Mouse (Mus musculus): ENCODE measurements around the gene Gtpbp4.
"Not testable (repeated sequence)": the region's sequence is repeated elsewhere in the genome, so short reads cannot be mapped to it uniquely, and the experiment has no call there.

Gtpbp4 gene

DNA sequence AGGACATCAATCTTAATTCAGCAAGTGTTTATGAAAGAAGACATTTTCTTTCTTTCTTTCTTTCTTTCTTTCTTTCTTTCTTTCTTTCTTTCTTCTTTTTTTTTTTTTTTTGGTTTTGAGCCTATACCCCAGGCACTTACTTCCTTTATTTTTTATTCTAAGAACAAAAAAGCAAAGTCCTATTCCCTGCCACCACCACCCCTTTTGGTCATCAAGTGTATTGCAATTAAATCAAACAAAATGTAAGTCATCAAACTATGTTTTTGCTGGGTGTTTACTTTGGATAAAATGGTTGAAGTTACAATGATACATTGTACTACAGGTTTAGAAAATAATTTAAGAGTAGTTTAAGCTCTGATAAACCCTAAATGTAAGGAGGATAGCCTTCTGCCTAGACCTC, 23.5 kb downstream of the Gtpbp4 start:
- DNase-seq (ENCODE audit: low spot score): no peak

DNA sequence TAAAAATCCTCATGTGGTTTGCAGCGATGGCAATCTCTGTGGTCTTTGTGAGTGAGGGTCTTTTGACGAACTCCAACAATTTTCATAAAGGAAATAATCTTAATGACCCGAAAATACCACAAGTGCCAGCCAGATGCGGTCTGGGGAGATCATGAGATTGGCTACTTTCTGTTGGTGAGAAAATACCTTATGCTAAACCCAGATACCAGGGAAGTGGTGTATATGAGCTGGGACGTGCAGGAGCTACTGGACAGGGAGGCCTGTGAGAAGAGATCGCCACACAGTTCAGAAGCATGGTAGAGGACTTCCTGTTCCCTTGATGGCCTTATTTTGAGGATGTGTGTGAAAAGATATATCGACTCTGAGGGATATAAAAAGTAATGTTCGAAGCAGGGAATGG, 28.1 kb downstream of the Gtpbp4 start:
- DNase-seq (ENCODE audit: low spot score): no peak

DNA sequence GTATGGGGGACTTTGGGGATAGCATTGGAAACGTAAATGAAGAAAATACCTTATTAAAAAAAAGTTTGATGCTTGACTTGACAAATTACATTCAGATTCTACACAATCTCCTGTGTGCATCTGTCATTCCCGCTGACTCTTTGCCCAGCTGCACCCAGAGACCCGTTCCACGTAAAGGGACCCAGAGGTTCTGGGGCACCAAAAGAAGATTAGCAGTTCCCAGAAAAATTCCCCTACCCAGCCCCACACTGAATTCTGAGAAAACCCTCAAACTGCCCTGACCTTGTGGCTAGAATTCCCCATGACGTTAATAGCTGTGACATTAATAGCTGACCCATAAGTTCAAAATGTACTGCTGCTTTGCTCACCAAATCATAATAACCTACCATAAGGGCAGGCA, 30.7 kb downstream of the Gtpbp4 start:
- no peak for DNase-seq (ENCODE audit: low spot score)

DNA sequence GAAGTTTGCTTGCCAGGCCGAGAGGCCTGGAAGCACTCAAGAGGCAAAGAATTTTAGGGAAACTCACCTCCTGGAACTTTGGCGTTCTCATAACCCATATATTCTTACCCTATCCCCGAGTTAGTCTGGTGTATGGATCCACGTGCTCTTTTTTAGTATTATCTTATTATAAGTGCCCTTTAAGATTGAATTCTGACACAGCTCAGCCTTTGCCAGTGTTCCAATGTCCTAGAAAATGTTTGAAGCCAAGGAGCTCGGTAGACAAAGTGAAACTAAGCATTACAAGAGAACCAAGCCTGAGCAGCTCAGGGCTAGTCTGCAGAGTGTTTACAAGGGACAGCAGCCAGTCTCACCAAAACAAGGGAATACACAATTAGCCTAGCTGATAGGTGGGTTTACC, 33.6 kb downstream of the Gtpbp4 start:
- DNase-seq (ENCODE audit: low spot score): not testable (repeated sequence)

DNA sequence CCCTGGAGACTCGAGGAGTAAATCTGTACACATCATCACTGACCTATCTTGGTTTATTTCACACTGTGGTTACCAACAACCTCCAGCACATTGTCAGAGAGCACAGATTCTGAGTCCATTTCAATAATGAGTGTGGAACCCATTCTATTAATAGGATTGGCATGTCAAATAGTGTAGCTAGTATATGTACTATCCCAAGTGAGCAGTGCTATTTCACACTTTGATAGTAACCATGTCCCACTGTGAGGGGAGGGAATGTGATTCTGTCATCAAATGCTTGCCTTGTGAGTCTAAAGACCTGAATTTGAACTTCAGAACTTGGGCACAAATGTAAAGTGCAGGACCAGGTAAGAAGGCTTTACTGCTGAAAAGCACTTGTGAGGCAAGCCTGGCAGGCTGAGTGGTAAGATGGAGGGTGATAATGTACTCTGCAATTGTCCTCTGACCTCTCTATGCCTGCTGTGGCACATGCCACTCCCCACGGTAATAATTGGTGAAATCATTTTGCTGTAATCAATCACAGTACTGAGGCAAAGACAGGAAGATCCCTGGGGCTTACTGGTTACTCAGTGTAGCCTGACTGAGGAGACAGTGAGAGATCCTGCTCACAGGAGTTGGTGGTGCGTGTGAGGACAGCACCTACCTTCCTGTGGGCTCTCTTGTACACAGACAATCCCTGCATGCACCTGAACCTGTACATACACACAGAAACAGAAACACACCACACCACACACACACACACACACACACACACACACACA, 34.6 kb downstream of the Gtpbp4 start:
- DNase-seq (ENCODE audit: low spot score): not testable (repeated sequence)

DNA sequence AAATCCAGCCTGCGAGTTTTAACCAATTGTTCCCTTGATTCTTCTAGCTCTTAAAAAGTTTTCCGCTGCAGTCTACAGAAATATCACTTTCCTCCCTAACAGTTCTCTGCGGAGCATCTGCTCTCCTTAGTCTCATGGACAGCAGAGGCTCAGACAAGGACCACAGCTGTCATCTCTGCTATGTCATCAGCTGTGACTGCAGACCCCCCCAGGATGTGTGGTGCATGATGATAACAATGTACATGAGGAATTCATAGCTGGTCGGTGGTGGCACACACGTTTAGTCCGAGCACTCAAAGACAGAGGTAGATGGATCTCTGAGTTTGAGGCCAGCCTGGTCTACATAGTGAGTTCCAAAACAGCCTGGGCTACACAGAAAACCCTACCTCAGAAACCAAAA, 36.3 kb downstream of the Gtpbp4 start:
- not testable (repeated sequence) for DNase-seq (ENCODE audit: low spot score)

DNA sequence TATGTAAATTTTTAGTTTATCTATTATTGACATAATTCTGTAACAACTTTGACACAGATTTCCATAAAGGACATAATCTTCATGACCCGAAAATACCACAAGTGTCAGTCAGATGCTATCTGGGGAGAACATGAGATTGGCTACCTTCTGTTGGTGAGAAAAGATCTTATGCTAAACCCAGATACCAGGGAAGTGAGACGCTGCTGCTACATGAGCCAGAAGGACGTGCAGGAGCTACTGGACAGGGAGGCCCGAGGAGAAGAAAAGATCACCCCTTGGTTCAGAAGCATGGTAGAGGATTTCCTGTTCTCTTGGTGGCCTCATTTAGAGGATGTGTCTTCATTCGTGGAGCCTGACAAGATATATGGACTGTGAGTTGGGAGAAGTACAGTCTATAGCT, 36.8 kb downstream of the Gtpbp4 start:
- DNase-seq (ENCODE audit: low spot score): not testable (repeated sequence)

DNA sequence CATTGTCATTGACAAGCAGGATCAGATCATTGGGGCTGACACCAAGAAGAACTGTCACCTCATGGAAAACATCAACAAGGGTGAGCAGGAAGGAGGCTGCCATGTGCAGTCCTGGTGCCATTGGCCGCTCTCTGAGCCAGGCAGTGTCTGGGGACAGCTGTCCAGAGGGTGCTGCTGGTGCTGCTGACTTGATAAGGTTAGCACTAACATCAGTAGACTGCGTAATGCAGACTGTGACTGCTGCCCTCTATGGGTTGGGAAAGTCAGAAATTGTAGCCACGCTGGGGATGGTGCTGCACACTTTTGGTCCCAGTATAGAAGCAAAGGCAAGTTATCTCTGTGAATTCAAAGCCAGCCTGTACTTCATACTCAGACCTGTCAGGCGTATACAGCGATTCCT, 39.0 kb downstream of the Gtpbp4 start:
- DNase-seq (ENCODE audit: low spot score): not testable (repeated sequence)

DNA sequence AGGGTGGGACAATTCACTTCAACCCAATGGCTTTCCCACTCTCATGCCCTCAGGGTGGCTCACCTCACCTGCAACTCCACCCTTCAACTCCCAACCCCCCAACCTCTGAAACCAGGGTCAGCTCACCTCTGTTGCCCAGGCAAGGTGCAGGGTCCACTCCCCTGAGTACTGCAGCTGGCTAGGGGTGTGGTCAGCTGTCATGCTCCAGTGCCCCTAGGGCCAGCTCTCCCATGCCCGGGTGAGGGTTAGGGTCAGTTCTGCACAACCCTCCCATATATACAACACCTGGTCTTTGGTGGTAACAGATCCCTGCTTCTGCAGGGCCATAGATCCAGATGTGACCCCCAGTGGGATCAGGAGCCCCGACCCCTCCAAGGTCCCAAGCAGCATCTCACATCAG, 40.8 kb downstream of the Gtpbp4 start:
- DNase-seq (ENCODE audit: low spot score): not testable (repeated sequence)

DNA sequence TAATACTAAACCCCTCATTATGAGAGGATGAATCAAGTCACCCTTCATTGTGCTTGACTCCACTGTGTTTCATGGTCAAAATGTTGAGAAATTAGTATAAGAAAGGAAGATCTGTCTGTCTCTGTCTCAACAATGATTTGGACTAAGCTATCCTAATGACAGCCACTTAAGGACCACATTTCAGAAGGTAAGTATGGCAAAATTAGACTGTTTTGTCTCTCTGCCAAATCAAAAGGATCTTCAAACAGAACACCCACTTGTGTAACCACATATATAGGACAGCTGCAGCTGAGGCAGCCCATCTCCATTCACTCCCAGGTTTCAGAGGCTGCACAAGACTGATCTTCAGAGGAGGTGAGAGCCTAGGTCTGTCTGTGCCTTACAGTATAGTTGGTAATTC, 43.3 kb downstream of the Gtpbp4 start, which contains the start of gene Idi2:
Idi2 (plus strand) TSS at position 301 of the 400 bp plus-strand sequence.
- not testable (repeated sequence) for DNase-seq (ENCODE audit: low spot score)

DNA sequence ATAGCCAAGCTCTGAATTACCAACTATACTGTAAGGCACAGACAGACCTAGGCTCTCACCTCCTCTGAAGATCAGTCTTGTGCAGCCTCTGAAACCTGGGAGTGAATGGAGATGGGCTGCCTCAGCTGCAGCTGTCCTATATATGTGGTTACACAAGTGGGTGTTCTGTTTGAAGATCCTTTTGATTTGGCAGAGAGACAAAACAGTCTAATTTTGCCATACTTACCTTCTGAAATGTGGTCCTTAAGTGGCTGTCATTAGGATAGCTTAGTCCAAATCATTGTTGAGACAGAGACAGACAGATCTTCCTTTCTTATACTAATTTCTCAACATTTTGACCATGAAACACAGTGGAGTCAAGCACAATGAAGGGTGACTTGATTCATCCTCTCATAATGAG, 47.8 kb downstream of the Gtpbp4 start, which contains the start of gene Gm9745:
Gm9745 (minus strand) TSS at position 101 of the 400 bp plus-strand sequence.
- DNase-seq (ENCODE audit: low spot score): not testable (repeated sequence)

DNA sequence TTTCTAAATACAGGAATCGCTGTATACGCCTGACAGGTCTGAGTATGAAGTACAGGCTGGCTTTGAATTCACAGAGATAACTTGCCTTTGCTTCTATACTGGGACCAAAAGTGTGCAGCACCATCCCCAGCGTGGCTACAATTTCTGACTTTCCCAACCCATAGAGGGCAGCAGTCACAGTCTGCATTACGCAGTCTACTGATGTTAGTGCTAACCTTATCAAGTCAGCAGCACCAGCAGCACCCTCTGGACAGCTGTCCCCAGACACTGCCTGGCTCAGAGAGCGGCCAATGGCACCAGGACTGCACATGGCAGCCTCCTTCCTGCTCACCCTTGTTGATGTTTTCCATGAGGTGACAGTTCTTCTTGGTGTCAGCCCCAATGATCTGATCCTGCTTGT, 52.1 kb downstream of the Gtpbp4 start:
- DNase-seq (ENCODE audit: low spot score): not testable (repeated sequence)

DNA sequence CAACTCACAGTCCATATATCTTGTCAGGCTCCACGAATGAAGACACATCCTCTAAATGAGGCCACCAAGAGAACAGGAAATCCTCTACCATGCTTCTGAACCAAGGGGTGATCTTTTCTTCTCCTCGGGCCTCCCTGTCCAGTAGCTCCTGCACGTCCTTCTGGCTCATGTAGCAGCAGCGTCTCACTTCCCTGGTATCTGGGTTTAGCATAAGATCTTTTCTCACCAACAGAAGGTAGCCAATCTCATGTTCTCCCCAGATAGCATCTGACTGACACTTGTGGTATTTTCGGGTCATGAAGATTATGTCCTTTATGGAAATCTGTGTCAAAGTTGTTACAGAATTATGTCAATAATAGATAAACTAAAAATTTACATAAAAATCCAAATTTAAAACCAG, 54.2 kb downstream of the Gtpbp4 start:
- DNase-seq (ENCODE audit: low spot score): not testable (repeated sequence)

DNA sequence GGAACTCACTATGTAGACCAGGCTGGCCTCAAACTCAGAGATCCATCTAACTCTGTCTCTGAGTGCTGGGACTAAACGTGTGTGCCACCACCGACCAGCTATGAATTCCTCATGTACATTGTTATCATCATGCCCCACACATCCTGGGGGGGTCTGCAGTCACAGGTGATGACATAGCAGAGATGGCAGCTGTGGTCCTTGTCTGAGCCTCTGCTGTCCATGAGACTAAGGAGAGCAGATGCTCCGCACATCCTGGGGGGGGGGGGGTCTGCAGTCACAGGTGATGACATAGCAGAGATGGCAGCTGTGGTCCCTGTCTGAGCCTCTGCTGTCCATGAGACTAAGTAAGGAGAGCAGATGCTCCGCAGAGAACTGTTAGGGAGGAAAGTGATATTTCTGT, 54.8 kb downstream of the Gtpbp4 start:
- not testable (repeated sequence) for DNase-seq (ENCODE audit: low spot score)

DNA sequence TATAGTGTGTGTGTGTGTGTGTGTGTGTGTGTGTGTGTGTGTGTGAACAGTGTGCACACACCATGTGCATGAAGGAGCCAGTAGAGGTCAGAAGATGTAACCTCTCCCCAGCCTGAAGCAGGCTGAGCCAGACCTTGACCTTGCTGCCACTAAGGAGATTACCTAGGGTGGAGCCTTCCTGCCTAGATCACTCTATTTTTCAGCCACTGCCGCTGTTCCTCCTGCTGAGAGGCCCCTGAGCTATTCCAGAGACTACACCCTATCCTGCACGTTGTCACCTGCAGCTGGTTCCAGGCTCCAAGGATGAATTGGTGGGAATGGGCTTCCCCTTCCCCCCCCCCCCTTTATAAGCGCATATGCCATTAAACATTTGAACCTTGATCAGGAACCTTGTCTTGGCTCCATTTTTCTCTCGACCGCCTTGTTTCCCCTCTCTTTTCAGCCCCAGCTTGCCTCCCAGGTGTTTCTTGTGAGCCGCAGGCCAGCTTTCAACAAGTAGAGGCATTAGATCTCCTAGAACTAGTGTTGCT, 58.2 kb downstream of the Gtpbp4 start:
- not testable (repeated sequence) for DNase-seq (ENCODE audit: low spot score)

DNA sequence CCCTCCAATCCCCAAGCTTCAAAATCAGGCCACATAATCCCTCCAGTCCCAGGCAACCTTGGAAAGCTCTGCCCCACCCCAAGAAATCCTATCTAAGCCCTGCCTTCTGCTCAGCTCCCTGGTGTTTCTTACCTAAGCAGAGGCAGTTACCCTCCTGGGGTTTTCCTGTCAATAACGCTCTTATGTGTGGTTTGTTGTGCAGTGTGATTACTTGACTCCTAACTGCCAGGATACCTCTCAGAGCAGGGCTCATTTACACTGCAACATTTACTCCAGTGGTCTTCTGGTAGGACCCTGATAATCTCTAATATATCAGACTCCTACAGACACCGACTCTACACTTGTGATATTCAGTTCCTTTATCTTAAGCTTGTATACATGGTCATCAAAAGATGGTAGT, 62.4 kb downstream of the Gtpbp4 start:
- no peak for DNase-seq (ENCODE audit: low spot score)
